Mouse (Mus musculus) spleen, adult 2 months (tissue): ENCODE results near the gene Blvrb. TPM values are rescaled to one million over a fixed set of nuclear protein-coding genes. Genes with fewer than 3 reads are reported as not detected.
A peak's percentile ranks its signal among the peaks of the same experiment; 100 is the strongest.

Experiments used
- DNase-seq, 2 experiments: peaks; one replicate each; pipeline versions ENCODE4 v3.0.0 to v3.0.0-alpha.2; 2012 to 2021; ENCODE audit warnings: low spot score in 2 of 2, low read depth in 1 of 2
- H3K27ac ChIP-seq: fragments of 200-500 bp; 2 replicates; pipeline ENCODE4 v1.5.1; 2012; ENCODE audit warnings: low read length, inconsistent platforms; ENCODE audit not compliant: insufficient read depth
- H3K27me3 ChIP-seq: fragments of 200-500 bp; 2 replicates; pipeline ENCODE4 v1.6.1; 2012; ENCODE audit warnings: mild to moderate bottlenecking, moderate library complexity, low read length, inconsistent platforms; ENCODE audit not compliant: control insufficient read depth, insufficient read depth
- H3K36me3 ChIP-seq: fragments of 200-500 bp; 2 replicates; pipeline ENCODE4 v1.6.1; 2012; ENCODE audit warnings: mild to moderate bottlenecking, low read length, inconsistent platforms; ENCODE audit not compliant: control insufficient read depth, insufficient read depth
- H3K4me1 ChIP-seq: fragments of 200-500 bp; 2 replicates; pipeline ENCODE4 v1.6.1; 2011; ENCODE audit warnings: inconsistent platforms; ENCODE audit not compliant: control insufficient read depth, insufficient read depth, insufficient read length
- H3K4me3 ChIP-seq: fragments of 200-500 bp; 2 replicates; pipeline ENCODE4 v1.5.1; 2011; ENCODE audit warnings: mild to moderate bottlenecking, inconsistent platforms; ENCODE audit not compliant: insufficient read depth, insufficient read length; ENCODE audit errors: extremely low read depth
- CTCF ChIP-seq: fragments of 200-500 bp; IDR thresholded peaks from 2 replicates; pipeline ENCODE4 v1.5.1; 2011; ENCODE audit warnings: mild to moderate bottlenecking, inconsistent platforms; ENCODE audit not compliant: insufficient read depth, insufficient read length, insufficient replicate concordance; ENCODE audit errors: extremely low read depth
- POLR2A ChIP-seq: fragments of 200-500 bp; IDR thresholded peaks from 2 replicates; pipeline ENCODE4 v1.6.1; 2011; ENCODE audit warnings: low read depth, low read length, inconsistent platforms
- WGBS: fragments of 180-500 bp; shearing (Covaris S2); methylation state at CpG from one replicate; pipeline ENCODE4 v1.1.7; 2018; 5-methylcytosine and 5-hydroxymethylcytosine counted together
- polyA plus RNA-seq: library from polyadenylated mRNA; depleted of rRNA; stranded (reverse); fragments of >200 nt; gene quantifications from 2 replicates; pipeline ENCODE4 v1.2.3, GENCODE M21; 2012

The Blvrb gene
- polyA plus RNA-seq, 1 experiment: 280 TPM

GRCm38 (mm10) chr7:27429135-27429534, 18.6 kb upstream of the Blvrb start:
- TF ChIP-seq CTCF: no peak
- no peak for TF ChIP-seq POLR2A
- H3K27ac ChIP-seq: no peak overlapping the region
- H3K36me3 ChIP-seq: no peaks in the 10 kb centered on the region
- DNase-seq: no peak
- H3K4me1 ChIP-seq: no peaks in the 10 kb centered on the region
- H3K27me3 ChIP-seq: no peaks in the 10 kb centered on the region
- 53% methylated on average over 2 of the region's 2 CpGs for WGBS
- no peak overlapping the region for H3K4me3 ChIP-seq

- Histone ChIP-seq H3K4me1 (no peaks in the 10 kb centered on the region), H3K36me3 (no peaks in the 10 kb centered on the region), H3K27me3 (no peaks in the 10 kb centered on the region; the same call in 1 of the 2 replicates), H3K27ac (no peak overlapping the region), H3K4me3 (no peak overlapping the region)
- TF ChIP-seq POLR2A: no peak
- no peak for TF ChIP-seq CTCF
- no peak for DNase-seq
- 31% methylated on average over 10 of the region's 10 CpGs for WGBS
Observed at GRCm38 (mm10) chr7:27433349-27433748, 14.4 kb upstream of the Blvrb start.

- no peak overlapping the region for H3K27ac ChIP-seq
- 15% methylated on average over 10 of the region's 10 CpGs for WGBS
- TF ChIP-seq CTCF (no peak), POLR2A (no peak)
- H3K27me3 ChIP-seq: no peaks in the 10 kb centered on the region; the same call in 1 of the 2 replicates
- DNase-seq: no peak
- no peaks in the 10 kb centered on the region for H3K36me3 ChIP-seq
- H3K4me3 ChIP-seq: no peak overlapping the region
- no peaks in the 10 kb centered on the region for H3K4me1 ChIP-seq
Observed at GRCm38 (mm10) chr7:27433794-27434193, 14.0 kb upstream of the Blvrb start.

- Histone ChIP-seq H3K4me1 (no peaks in the 10 kb centered on the region), H3K27me3 (no peaks in the 10 kb centered on the region; the same call in 1 of the 2 replicates), H3K27ac (no peak overlapping the region), H3K4me3 (no peak overlapping the region), H3K36me3 (no peaks in the 10 kb centered on the region)
- 66% methylated on average over 5 of the region's 5 CpGs for WGBS
- TF ChIP-seq POLR2A (no peak), CTCF (peak; percentile 59; the same call in 1 of the 2 replicates)
- DNase-seq: peak in 1 of 2 experiments; percentile 44
Observed at GRCm38 (mm10) chr7:27437544-27437943, 10.2 kb upstream of the Blvrb start.

GRCm38 (mm10) chr7:27440014-27440413, 7.8 kb upstream of the Blvrb start:
- H3K27me3 ChIP-seq: no peaks in the 10 kb centered on the region; the same call in 1 of the 2 replicates
- no peaks in the 10 kb centered on the region for H3K4me1 ChIP-seq
- DNase-seq: no peak
- WGBS: 83% methylated on average over 4 of the region's 4 CpGs
- H3K4me3 ChIP-seq: no peak overlapping the region
- no peaks in the 10 kb centered on the region for H3K36me3 ChIP-seq
- H3K27ac ChIP-seq: no peak overlapping the region
- no peak for TF ChIP-seq CTCF
- TF ChIP-seq POLR2A: no peak

GRCm38 (mm10) chr7:27446051-27446450, 1.7 kb upstream of the Blvrb start:
- Histone ChIP-seq H3K4me1 (peaks cover 15% of the 10 kb centered on the region; the same call in 1 of the 2 replicates), H3K36me3 (no peaks in the 10 kb centered on the region), H3K27me3 (peaks cover 11% of the 10 kb centered on the region), H3K27ac (no peak overlapping the region), H3K4me3 (peak overlapping the region; percentile 31)
- WGBS: 18% methylated on average over 18 of the region's 18 CpGs
- no peak for DNase-seq
- no peak for TF ChIP-seq POLR2A
- no peak for TF ChIP-seq CTCF

GRCm38 (mm10) chr7:27446521-27447418, 1.0 kb upstream of the Blvrb start:
- Histone ChIP-seq H3K27ac (no peak overlapping the region), H3K4me3 (peak overlapping the region; percentile 31), H3K27me3 (peaks cover 11% of the 10 kb centered on the region), H3K36me3 (no peaks in the 10 kb centered on the region), H3K4me1 (peaks cover 15% of the 10 kb centered on the region; the same call in 1 of the 2 replicates)
- DNase-seq: no peak
- WGBS: 8% methylated on average over 52 of the region's 53 CpGs
- TF ChIP-seq POLR2A (no peak), CTCF (no peak)
